Mouse (Mus musculus) gastrocnemius, adult 8-10 months (tissue): ENCODE measurements at regions not wholly inside any gene's neighbourhood (a gene's known extent, or its start where the extent isn't known, plus 50 kb on each side); places are given as distances from the start of the nearest gene placed in this dataset.
"Not testable (repeated sequence)": the region's sequence is repeated elsewhere in the genome, so short reads cannot be mapped to it uniquely, and the experiment has no call there.

Experiments
- DNase-seq, 2 experiments: peaks; one replicate each; pipeline ENCODE4 v3.0.0; 2022; ENCODE audit warnings: low spot score in 2 of 2

GRCm38 (mm10) chr13:28840142-28840541 lies 113.4 kb downstream of the Sox4 start:
- no peak for DNase-seq

GRCm38 (mm10) chr13:28839084-28839483 lies 114.4 kb downstream of the Sox4 start:
- no peak for DNase-seq

- no peak for DNase-seq
These were observed 115.3 kb downstream of the Sox4 start for GRCm38 (mm10) chr13:28838216-28838615.

GRCm38 (mm10) chr13:28837196-28837595 lies 116.3 kb downstream of the Sox4 start:
- not testable (repeated sequence) for DNase-seq

DNA sequence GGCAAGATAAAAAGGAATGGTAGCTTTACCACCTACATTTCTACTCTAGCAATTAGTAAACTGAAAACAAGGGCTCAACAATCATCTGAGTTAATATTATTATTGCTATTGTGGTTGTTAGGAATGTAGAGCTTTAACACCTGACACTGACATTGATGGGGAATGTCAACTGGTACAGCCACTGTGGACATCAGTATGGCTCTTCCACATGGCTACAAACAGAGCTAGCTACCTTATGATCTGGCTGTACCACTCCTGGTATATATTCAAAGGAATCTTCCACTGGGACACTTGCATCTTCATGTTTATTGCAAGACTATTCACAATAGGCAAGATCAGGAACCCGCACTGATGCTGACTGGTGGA lies 119.8 kb downstream of the Sox4 start:
- DNase-seq, result no peak

GRCm38 (mm10) chr13:28832855-28833699 lies 120.4 kb downstream of the Sox4 start:
- no peak for DNase-seq

- DNase-seq, result no peak
These were observed 127.2 kb downstream of the Sox4 start for GRCm38 (mm10) chr13:28826284-28826683.

- no peak for DNase-seq
These were observed 129.5 kb downstream of the Sox4 start for GRCm38 (mm10) chr13:28823985-28824384.

DNA sequence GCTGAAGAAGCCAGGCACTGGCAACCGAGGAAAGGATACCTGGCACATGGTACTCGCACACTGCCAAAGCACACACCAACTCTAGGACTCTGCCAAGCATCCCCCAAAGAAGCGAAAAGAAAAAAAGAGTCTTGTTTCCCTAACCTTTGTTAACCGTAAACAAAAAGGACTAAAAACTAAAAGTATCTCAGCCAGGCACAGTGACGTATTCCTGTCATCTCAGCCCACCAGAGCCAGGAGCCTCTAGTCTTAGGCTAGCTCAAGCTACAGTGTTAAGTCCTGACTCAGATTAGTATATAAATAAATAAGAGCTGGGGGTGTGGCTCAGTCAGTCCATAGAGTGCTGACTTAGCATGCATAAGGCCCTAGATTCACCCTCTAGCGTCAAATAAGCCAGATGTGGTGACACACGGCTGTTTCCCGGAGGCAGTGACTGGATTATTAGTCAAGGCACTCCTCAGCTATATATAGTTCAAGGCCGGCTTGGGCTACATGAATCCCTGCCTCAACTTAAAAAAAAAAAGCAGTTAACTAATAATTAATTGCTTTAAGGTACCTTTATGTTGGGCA lies 130.1 kb downstream of the Sox4 start:
- DNase-seq, result no peak

GRCm38 (mm10) chr13:28820868-28821533 lies 132.5 kb downstream of the Sox4 start:
- no peak for DNase-seq

DNA sequence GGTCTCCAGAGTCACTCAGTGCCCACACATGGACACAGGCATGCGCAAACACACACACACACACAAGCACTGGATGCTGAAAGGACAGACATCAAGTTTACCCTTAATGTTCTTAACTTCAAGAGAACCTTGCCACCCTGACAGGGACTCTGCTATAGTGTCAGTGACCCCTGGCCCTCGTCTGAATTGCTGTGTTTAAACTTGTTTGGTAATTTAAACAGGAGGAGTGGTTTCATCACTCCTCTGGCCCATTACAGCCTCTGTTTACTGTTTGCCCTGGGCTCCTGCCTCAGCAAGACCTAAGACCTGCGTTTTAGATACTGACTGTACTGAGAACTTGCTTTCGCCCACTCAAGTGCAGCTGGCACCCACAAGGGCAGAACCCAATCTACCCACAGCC lies 139.4 kb downstream of the Sox4 start:
- DNase-seq, result no peak

GRCm38 (mm10) chr13:28811667-28812575 lies 141.6 kb downstream of the Sox4 start:
- no peak for DNase-seq

GRCm38 (mm10) chr13:28811081-28811439 lies 142.5 kb downstream of the Sox4 start:
- no peak for DNase-seq

- no peak for DNase-seq
These were observed 143.0 kb downstream of the Sox4 start for GRCm38 (mm10) chr13:28810326-28811080.

- DNase-seq, result no peak
These were observed 148.2 kb downstream of the Sox4 start for GRCm38 (mm10) chr13:28805302-28805701.

DNA sequence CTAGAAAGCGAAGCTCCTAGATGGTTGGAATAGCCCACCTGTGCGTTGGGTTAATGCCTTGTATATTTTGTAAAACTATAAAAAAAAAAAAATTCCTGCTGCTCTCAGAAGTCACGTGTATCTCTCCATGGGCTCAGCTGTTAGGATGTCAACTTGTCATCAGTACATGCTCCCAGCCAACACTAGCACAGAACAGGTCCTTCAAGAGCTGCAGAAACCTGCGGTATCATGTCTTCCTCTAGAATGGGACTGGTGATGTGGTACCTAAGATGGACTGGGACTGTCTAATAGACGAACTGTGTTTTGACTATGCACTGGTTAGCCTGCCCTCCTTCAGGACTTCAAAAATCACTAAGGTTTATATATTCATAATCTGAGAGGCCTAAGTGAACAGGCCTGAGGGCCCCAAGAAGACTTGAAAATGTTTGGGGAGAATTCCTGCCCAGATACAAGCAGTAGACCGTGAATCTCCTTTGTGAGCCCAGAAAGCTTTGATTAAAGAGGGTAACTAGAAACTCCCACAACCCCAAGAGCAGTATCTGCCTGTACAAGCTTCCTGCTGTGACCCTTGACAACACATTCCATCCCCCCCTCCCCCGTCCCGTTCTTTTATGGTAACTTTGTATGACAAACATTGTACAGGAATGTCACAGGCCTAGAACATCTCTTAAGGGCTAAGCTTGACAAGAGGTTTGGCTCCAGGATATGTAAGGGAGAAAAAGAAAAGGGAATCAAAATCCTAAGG lies 152.1 kb downstream of the Sox4 start:
- no peak for DNase-seq

- no peak for DNase-seq
These were observed 152.8 kb downstream of the Sox4 start for GRCm38 (mm10) chr13:28800676-28801075.

- DNase-seq, result no peak
These were observed 154.0 kb downstream of the Sox4 start for GRCm38 (mm10) chr13:28799474-28799873.

DNA sequence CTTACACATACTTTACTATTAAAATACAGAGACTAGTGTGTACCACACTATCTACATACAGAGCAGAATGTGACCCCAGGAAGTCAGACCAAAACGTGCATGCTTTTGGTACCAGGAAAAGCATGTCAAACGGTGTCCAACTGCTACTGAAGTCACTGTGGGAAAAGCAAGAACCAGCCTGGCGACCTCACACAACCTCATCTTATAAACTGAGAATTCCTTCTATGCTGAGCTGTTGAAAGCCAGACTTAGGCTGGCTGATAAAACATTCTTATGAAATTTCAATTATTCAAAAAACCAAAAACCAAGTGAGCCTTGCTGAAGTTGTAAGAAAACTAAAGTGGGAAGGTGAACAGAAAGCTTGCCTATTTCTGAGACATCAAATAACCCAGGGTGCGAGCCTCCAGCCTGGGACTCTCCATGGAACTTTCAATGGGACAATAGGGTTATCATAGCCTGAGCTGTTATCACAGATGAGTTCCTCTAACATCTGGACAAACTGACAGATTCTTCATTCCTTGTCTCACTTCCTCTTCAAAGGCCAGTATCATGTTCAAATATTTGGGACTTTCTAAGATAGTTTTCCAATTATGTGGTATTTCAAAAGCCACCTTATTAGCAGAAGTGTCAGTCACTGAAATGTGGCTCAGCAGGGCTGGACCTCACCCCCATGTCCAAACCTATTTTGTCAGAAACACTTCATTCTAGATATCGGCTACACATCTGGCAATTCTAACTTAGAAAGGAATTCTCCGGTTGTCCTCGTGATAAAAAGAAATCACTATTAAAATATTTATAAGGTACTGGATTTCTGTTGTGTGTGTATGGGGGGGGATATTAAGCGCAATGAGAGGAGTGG lies 155.7 kb downstream of the Sox4 start:
- DNase-seq, result no peak
